Mouse (Mus musculus): ENCODE data around the gene Ube2d3. TPM values are rescaled to one million over a fixed set of nuclear protein-coding genes. Genes with fewer than 3 reads are reported as not detected.

The Ube2d3 gene
- total RNA-seq, 2 experiments from 2014 or later = 227 to 231 TPM

- DNase-seq (ENCODE audit: low spot score in 2 of 2) = no peak
- intact Hi-C loops (cut with DNase I) = no loop called here
These were observed 78.9 kb downstream of the Ube2d3 start for GRCm38 (mm10) chr3:135516891-135517290.

Other genes starting within 250 kb of the Ube2d3 start
- gene Cenpe, start 225.6 kb upstream of the Ube2d3 start, total RNA-seq (2021) = 1 to 10 TPM in 1 of 2 experiments, under 1 TPM in 1; 1.00 to 1.5 TPM
- gene Bdh2, start 156.9 kb upstream of the Ube2d3 start, total RNA-seq (2021) = 1 to 10 TPM; 2.2 to 4.3 TPM
- 1 to 10 TPM; 3.0 to 3.9 TPM for gene Slc9b2, start 130.4 kb upstream of the Ube2d3 start, total RNA-seq (2021)
- under 1 TPM in 1 of 2 experiments, not detected in 1; 0.64 TPM for gene Slc9b1, start 90.1 kb upstream of the Ube2d3 start, total RNA-seq (2021)
- 10 to 100 TPM; 37.5 to 38.5 TPM for gene Cisd2, start 14.2 kb upstream of the Ube2d3 start, total RNA-seq (2021)
- 1 to 10 TPM; 7.2 to 9.9 TPM for gene Manba, start 47.5 kb downstream of the Ube2d3 start, total RNA-seq (2021)